Mouse (Mus musculus): Measurements from ENCODE around the gene Ints5. TPM values are rescaled to one million over a fixed set of nuclear protein-coding genes. Genes with fewer than 3 reads are reported as not detected.

The Ints5 gene
- polyA plus RNA-seq, 1 experiment from 2014 or later = 16.6 TPM

- Histone ChIP-seq H3K9me3 (ENCODE audit: low read length) (no peaks in the 10 kb centered on the region), H3K27me3 (replicated peaks; ENCODE audit: insufficient read depth, low read length) (no peaks in the 10 kb centered on the region), H3K4me2 (replicated peaks; ENCODE audit: low read depth, low read length) (peak within 1 kb of the TSS; percentile 66), H3K9ac (replicated peaks; ENCODE audit: low read depth) (peak within 1 kb of the TSS; percentile 77), H3K4me1 (ENCODE audit: insufficient read depth, low read depth, low read length) (peaks cover 7% of the 10 kb centered on the region; the same call in 1 of the 2 replicates), H3K36me3 (ENCODE audit: insufficient read depth, low read length) (peaks cover 14% of the 10 kb centered on the region; the same call in 1 of the 2 replicates), H3K4me3 (ENCODE audit: low read depth, low read length) (peak within 1 kb of the TSS; percentile 74), H3K27ac (ENCODE audit: low read length) (peak within 1 kb of the TSS; percentile 91)
- 4% methylated on average over 40 of the region's 50 CpGs for WGBS
- ATAC-seq (peak; percentile 99), DNase-seq (ENCODE audit: low spot score) (peak; percentile 97)
- TF ChIP-seq EP300 (IDR thresholded peaks at IDR 0.05) = no peak
- TF ChIP-seq CTCF (IDR thresholded peaks at IDR 0.05) = no peak
Observed at GRCm38 (mm10) chr19:8920073-8920736, 27.4 kb downstream of the Ints5 start, which contains the start of gene B3gat3. TSS of gene B3gat3 (plus strand) at chr19:8920374.

GRCm38 (mm10) chr19:8920836-8921291, 28.1 kb downstream of the Ints5 start:
- no peaks in the 10 kb centered on the region for H3K27me3 ChIP-seq (replicated peaks; ENCODE audit: insufficient read depth, low read length)
- H3K4me3 ChIP-seq (ENCODE audit: low read depth, low read length) = peak overlapping the region; percentile 74
- under 1% methylated on average over 6 of the region's 6 CpGs for WGBS
- H3K36me3 ChIP-seq (ENCODE audit: insufficient read depth, low read length) = peaks cover 8% of the 10 kb centered on the region
- DNase-seq (ENCODE audit: low spot score) (peak; percentile 86), ATAC-seq (no peak)
- H3K27ac ChIP-seq (ENCODE audit: low read length) = peak overlapping the region; percentile 91
- H3K9me3 ChIP-seq (ENCODE audit: low read length) = no peaks in the 10 kb centered on the region
- peak overlapping the region; percentile 66 for H3K4me2 ChIP-seq (replicated peaks; ENCODE audit: low read depth, low read length)
- peak overlapping the region; percentile 77 for H3K9ac ChIP-seq (replicated peaks; ENCODE audit: low read depth)
- TF ChIP-seq EP300 (IDR thresholded peaks at IDR 0.05) = no peak
- no peak for TF ChIP-seq CTCF (IDR thresholded peaks at IDR 0.05)
- H3K4me1 ChIP-seq (ENCODE audit: insufficient read depth, low read depth, low read length) = peaks cover 7% of the 10 kb centered on the region; the same call in 1 of the 2 replicates

- no peak for TF ChIP-seq CTCF (IDR thresholded peaks at IDR 0.05)
- no peak for TF ChIP-seq EP300 (IDR thresholded peaks at IDR 0.05)
- Histone ChIP-seq H3K9ac (replicated peaks; ENCODE audit: low read depth) (no peak overlapping the region), H3K9me3 (ENCODE audit: low read length) (no peaks in the 10 kb centered on the region), H3K4me3 (ENCODE audit: low read depth, low read length) (no peak overlapping the region), H3K27me3 (replicated peaks; ENCODE audit: insufficient read depth, low read length) (no peaks in the 10 kb centered on the region), H3K4me2 (replicated peaks; ENCODE audit: low read depth, low read length) (no peak overlapping the region; the same call in 1 of the 2 replicates), H3K27ac (ENCODE audit: low read length) (no peak overlapping the region), H3K4me1 (ENCODE audit: insufficient read depth, low read depth, low read length) (peaks cover 7% of the 10 kb centered on the region; the same call in 1 of the 2 replicates), H3K36me3 (ENCODE audit: insufficient read depth, low read length) (peaks cover 4% of the 10 kb centered on the region; the same call in 1 of the 2 replicates)
- 71% methylated on average over 9 of the region's 9 CpGs for WGBS
- no peak for ATAC-seq
- no peak for DNase-seq (ENCODE audit: low spot score)
Observed at GRCm38 (mm10) chr19:8921741-8922140, 28.9 kb downstream of the Ints5 start.

GRCm38 (mm10) chr19:8926766-8927165, 34.0 kb downstream of the Ints5 start:
- Histone ChIP-seq H3K9ac (replicated peaks; ENCODE audit: low read depth) (no peak overlapping the region), H3K4me2 (replicated peaks; ENCODE audit: low read depth, low read length) (no peak overlapping the region), H3K27ac (ENCODE audit: low read length) (no peak overlapping the region), H3K4me1 (ENCODE audit: insufficient read depth, low read depth, low read length) (peaks cover 7% of the 10 kb centered on the region), H3K36me3 (ENCODE audit: insufficient read depth, low read length) (peaks cover 4% of the 10 kb centered on the region; the same call in 1 of the 2 replicates), H3K9me3 (ENCODE audit: low read length) (no peaks in the 10 kb centered on the region), H3K27me3 (replicated peaks; ENCODE audit: insufficient read depth, low read length) (no peaks in the 10 kb centered on the region), H3K4me3 (ENCODE audit: low read depth, low read length) (no peak overlapping the region)
- ATAC-seq (no peak), DNase-seq (ENCODE audit: low spot score) (no peak)
- 91% methylated on average over 2 of the region's 2 CpGs for WGBS
- TF ChIP-seq CTCF (IDR thresholded peaks at IDR 0.05) = no peak
- TF ChIP-seq EP300 (IDR thresholded peaks at IDR 0.05) = no peak

GRCm38 (mm10) chr19:8927891-8928525, 35.2 kb downstream of the Ints5 start:
- 85% methylated on average over 12 of the region's 12 CpGs for WGBS
- Histone ChIP-seq H3K27me3 (replicated peaks; ENCODE audit: insufficient read depth, low read length) (no peaks in the 10 kb centered on the region), H3K27ac (ENCODE audit: low read length) (no peak overlapping the region), H3K4me3 (ENCODE audit: low read depth, low read length) (no peak overlapping the region), H3K4me1 (ENCODE audit: insufficient read depth, low read depth, low read length) (peaks cover 7% of the 10 kb centered on the region), H3K36me3 (ENCODE audit: insufficient read depth, low read length) (peaks cover 4% of the 10 kb centered on the region; the same call in 1 of the 2 replicates), H3K9me3 (ENCODE audit: low read length) (no peaks in the 10 kb centered on the region), H3K4me2 (replicated peaks; ENCODE audit: low read depth, low read length) (no peak overlapping the region), H3K9ac (replicated peaks; ENCODE audit: low read depth) (no peak overlapping the region)
- ATAC-seq (no peak), DNase-seq (ENCODE audit: low spot score) (no peak)
- TF ChIP-seq EP300 (IDR thresholded peaks at IDR 0.05) (no peak), CTCF (IDR thresholded peaks at IDR 0.05) (no peak)

GRCm38 (mm10) chr19:8928689-8929223, 36.0 kb downstream of the Ints5 start:
- Histone ChIP-seq H3K4me2 (replicated peaks; ENCODE audit: low read depth, low read length) (peak overlapping the region; percentile 78), H3K9ac (replicated peaks; ENCODE audit: low read depth) (peak overlapping the region; percentile 76; the same call in 1 of the 2 replicates), H3K4me3 (ENCODE audit: low read depth, low read length) (peak overlapping the region; percentile 82), H3K27me3 (replicated peaks; ENCODE audit: insufficient read depth, low read length) (no peaks in the 10 kb centered on the region), H3K36me3 (ENCODE audit: insufficient read depth, low read length) (peaks cover 12% of the 10 kb centered on the region), H3K27ac (ENCODE audit: low read length) (peak overlapping the region; percentile 95; the same call in 1 of the 2 replicates), H3K9me3 (ENCODE audit: low read length) (no peaks in the 10 kb centered on the region), H3K4me1 (ENCODE audit: insufficient read depth, low read depth, low read length) (peaks cover 7% of the 10 kb centered on the region)
- ATAC-seq (peak; percentile 3), DNase-seq (ENCODE audit: low spot score) (no peak)
- TF ChIP-seq CTCF (IDR thresholded peaks at IDR 0.05) = no peak
- TF ChIP-seq EP300 (IDR thresholded peaks at IDR 0.05) = no peak
- 18% methylated on average over 16 of the region's 16 CpGs for WGBS
